Mouse (Mus musculus) thymus, adult 18-20 months (tissue): ENCODE measurements around the gene Mamstr.
"Not testable (repeated sequence)": the region's sequence is repeated elsewhere in the genome, so short reads cannot be mapped to it uniquely, and the experiment has no call there.

Source experiments
- DNase-seq, 2 experiments: peaks; one replicate each; pipeline ENCODE4 v3.0.0; 2022; ENCODE audit warnings: mixed read lengths in 2 of 2

Mamstr gene

GRCm38 (mm10) chr7:45650484-45650883 is 10.7 kb downstream of the Mamstr start:
- DNase-seq: not testable (repeated sequence)

- DNase-seq: no peak
Measured at GRCm38 (mm10) chr7:45654424-45655047, 14.8 kb downstream of the Mamstr start.

GRCm38 (mm10) chr7:45660746-45661478 is 21.1 kb downstream of the Mamstr start:
- DNase-seq: no peak

GRCm38 (mm10) chr7:45661702-45662101 is 21.9 kb downstream of the Mamstr start:
- not testable (repeated sequence) for DNase-seq

GRCm38 (mm10) chr7:45665303-45666138 is 25.7 kb downstream of the Mamstr start:
- DNase-seq: no peak

GRCm38 (mm10) chr7:45666161-45666560 is 26.4 kb downstream of the Mamstr start, which contains the start of gene Fut2:
Gene Fut2 (minus strand): TSS chr7:45666394.
- no peak for DNase-seq

GRCm38 (mm10) chr7:45667761-45668160 is 28.0 kb downstream of the Mamstr start:
- DNase-seq: no peak

- DNase-seq: no peak
Measured at GRCm38 (mm10) chr7:45668921-45669320, 29.1 kb downstream of the Mamstr start.

- DNase-seq: no peak
Measured at GRCm38 (mm10) chr7:45677627-45678295, 38.0 kb downstream of the Mamstr start.

GRCm38 (mm10) chr7:45678513-45678912 is 38.7 kb downstream of the Mamstr start:
- DNase-seq: no peak

- no peak for DNase-seq
Measured at GRCm38 (mm10) chr7:45679966-45680621, 40.3 kb downstream of the Mamstr start.

GRCm38 (mm10) chr7:45681046-45681736 is 41.4 kb downstream of the Mamstr start:
- DNase-seq: no peak

GRCm38 (mm10) chr7:45682144-45683126 is 42.7 kb downstream of the Mamstr start:
- peak; percentile 50 to 67 for DNase-seq

GRCm38 (mm10) chr7:45683396-45684050 is 43.7 kb downstream of the Mamstr start, which contains the start of gene Ntn5:
Gene Ntn5 (plus strand): TSS chr7:45684022.
- no peak for DNase-seq

- no peak for DNase-seq
Measured at GRCm38 (mm10) chr7:45685811-45686210, 46.0 kb downstream of the Mamstr start.

GRCm38 (mm10) chr7:45686841-45687240 is 47.1 kb downstream of the Mamstr start:
- no peak for DNase-seq

- DNase-seq: no peak
Measured at GRCm38 (mm10) chr7:45689099-45689498, 49.3 kb downstream of the Mamstr start.

GRCm38 (mm10) chr7:45689800-45690199 is 50.0 kb downstream of the Mamstr start:
- DNase-seq: no peak

- DNase-seq: no peak
Measured at GRCm38 (mm10) chr7:45692364-45692763, 52.6 kb downstream of the Mamstr start.
